Mouse (Mus musculus) embryo, embryonic 11 days (tissue): Measurements from ENCODE around the gene Serpina3i.
"Not testable (repeated sequence)": the region's sequence is repeated elsewhere in the genome, so short reads cannot be mapped to it uniquely, and the experiment has no call there.

Experiments used
- DNase-seq: peaks from one replicate; pipeline ENCODE4 v3.0.0-alpha.2; 2015

Serpina3i gene

GRCm38 (mm10) chr12:104262863-104263262, at the start of gene Serpina3i:
Gene Serpina3i (plus strand): TSS chr12:104263122.
- DNase-seq = no peak

GRCm38 (mm10) chr12:104213689-104214444, 49.1 kb upstream of the Serpina3i start:
- peak; percentile 6 for DNase-seq

- DNase-seq = no peak
Measured at GRCm38 (mm10) chr12:104214445-104214753, 48.5 kb upstream of the Serpina3i start, which contains the start of gene Serpina3f. Gene Serpina3f (plus strand): TSS chr12:104214544.

DNA sequence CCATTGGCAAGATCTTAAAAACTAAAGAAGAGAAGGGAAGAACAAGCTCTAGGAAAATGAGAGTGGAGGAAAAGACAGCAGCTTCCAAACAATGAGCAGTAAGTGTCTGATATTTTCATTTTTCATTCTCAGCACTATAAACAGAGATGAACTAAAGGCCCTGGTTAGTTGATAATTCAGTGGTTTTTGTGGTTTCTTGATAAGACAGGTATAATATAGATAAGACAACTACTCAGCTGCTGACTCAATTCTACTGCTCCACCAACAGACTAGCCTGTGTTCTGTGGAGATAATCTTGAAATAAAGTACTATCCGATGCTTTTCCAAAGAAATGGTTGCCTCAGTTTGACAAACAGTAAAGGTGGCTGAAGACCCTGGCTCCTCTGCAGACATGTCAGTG, 47.7 kb upstream of the Serpina3i start:
- DNase-seq = no peak

GRCm38 (mm10) chr12:104221616-104222015, 41.3 kb upstream of the Serpina3i start:
- no peak for DNase-seq

- DNase-seq = no peak
Measured at GRCm38 (mm10) chr12:104223690-104224089, 39.2 kb upstream of the Serpina3i start.

- no peak for DNase-seq
Measured at GRCm38 (mm10) chr12:104224598-104225300, 38.2 kb upstream of the Serpina3i start.

DNA sequence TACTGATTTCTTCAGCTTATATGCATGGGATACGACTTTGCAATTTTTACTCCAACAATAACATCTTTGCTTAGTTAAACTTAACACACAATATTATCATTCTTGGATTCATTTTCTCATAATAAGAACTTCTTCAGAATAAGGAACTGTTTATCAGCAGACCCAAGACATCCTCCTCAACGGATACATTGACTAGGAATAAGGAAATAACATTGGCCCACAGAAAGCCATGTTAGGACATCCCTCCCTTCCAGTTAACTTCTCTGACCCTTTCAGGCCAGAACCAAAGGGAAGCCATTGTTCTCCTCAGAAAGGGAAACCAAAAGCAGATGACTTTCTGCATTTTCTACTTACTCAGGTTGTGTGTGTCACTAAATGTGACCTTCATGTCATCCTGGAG, 32.2 kb upstream of the Serpina3i start:
- no peak for DNase-seq

GRCm38 (mm10) chr12:104235915-104236314, 27.0 kb upstream of the Serpina3i start, which contains the start of gene Serpina3g:
Gene Serpina3g (plus strand): TSS chr12:104236245.
- DNase-seq = no peak

DNA sequence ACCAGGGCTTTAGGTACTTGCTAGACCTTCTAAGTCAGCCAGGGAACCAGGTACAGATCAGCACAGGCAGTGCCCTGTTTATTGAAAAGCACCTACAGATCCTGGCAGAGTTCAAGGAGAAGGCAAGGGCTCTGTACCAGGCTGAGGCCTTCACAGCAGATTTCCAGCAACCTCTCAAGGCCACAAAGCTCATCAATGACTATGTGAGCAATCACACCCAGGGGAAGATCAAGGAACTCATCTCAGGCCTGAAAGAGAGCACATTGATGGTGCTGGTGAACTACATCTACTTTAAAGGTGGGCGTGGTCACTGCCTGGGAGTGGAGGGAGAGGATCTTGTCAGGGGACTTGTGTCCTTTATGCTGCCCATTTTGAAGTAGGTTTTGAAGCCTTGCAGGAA, 24.9 kb upstream of the Serpina3i start:
- not testable (repeated sequence) for DNase-seq

DNA sequence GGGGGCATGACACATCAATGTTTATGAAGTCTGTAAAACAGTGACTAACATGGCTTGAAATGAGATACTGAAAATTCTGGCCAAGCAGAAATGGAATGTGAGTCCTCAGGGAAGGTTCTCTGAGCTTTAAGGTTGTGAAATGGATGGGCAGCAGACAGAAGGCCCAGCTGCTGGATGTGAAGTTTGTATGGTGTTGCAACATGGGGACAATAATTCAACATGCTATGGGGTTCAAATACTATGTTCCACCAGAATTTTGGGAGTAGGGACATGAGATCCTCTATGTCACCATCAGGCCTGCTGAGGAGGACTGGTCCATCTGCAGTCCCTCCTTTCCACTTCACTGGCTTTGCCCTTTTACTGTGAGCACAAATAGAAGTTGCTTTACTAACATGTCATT, 19.6 kb upstream of the Serpina3i start:
- no peak for DNase-seq

GRCm38 (mm10) chr12:104245092-104245491, 17.8 kb upstream of the Serpina3i start:
- peak; percentile 24 for DNase-seq

GRCm38 (mm10) chr12:104245595-104245994, 17.3 kb upstream of the Serpina3i start:
- DNase-seq = no peak

DNA sequence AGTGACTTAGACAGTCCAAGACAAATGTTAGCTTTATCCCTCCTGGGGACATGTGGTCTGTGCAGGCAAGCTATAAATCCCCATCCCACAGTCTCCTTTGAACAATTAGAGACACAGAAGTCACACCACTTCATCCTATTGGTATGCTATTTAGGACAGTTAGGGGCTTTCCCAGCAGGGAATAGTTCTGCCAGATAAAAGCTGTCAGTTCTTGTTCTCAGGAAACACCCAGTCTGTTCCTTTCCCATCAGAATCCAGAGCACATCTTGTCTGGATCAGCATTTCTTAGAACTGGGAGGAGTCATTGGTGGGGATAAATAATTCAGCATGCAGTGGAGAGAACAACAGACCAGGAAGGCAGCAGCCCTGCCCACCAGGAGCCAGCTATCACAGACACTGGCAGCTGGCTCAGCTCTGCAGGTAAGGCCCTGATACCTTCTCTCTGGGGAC, 15.3 kb upstream of the Serpina3i start:
- DNase-seq = peak; percentile 34

DNA sequence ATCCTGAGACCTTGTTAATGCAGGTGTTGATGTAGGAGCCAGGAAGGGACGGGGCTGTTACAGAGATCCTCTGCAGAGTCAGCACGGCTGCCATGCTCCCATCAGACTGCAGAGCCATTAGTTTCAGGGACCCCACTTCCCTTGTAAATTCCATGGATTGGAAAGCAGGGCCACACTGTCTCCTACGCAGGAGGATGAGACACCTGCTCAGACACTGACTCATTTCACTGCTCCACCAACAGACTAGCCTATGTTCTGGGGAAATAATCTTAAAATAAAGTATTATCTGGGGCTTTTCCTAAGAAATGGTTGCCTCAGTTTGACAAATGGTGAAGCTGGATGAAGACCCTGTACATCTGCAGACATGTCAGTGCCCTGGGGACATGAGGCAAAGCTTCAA, 14.7 kb upstream of the Serpina3i start:
- no peak for DNase-seq

DNA sequence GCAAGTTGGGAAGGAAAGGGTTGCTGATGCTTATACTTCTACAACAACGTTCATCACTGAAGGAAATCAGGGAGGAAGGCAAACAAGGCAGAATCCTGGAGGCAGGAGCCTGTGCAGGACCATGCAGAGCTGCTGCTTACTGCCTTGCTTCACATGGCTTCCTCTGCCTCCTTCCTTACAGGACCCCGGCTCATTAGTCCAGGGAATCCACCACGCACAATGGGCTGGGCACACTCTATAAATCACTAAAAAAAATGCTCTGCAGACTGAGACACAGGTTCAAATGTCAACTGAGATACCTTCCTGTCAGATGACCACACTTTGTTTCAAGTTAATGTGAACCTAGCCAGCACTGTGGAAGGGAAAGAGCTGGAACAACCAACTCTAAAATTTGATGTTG, 1.9 kb upstream of the Serpina3i start:
- no peak for DNase-seq

DNA sequence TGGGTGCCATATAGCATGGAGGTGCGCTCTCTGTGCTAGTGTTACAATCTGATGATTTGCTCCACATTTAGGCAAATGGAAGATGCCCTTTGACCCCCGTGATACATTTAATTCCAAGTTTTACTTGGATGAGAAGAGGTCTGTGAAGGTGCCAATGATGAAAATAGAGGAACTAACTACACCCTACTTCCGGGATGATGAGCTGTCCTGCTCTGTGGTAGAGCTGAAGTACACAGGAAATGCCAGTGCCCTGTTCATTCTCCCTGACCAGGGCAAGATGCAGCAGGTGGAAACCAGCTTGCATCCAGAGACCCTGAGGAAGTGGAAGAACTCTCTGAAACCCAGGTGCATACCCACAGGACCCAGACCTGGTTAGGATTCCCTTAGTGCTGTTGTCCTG, 3.5 kb downstream of the Serpina3i start:
- no peak for DNase-seq

DNA sequence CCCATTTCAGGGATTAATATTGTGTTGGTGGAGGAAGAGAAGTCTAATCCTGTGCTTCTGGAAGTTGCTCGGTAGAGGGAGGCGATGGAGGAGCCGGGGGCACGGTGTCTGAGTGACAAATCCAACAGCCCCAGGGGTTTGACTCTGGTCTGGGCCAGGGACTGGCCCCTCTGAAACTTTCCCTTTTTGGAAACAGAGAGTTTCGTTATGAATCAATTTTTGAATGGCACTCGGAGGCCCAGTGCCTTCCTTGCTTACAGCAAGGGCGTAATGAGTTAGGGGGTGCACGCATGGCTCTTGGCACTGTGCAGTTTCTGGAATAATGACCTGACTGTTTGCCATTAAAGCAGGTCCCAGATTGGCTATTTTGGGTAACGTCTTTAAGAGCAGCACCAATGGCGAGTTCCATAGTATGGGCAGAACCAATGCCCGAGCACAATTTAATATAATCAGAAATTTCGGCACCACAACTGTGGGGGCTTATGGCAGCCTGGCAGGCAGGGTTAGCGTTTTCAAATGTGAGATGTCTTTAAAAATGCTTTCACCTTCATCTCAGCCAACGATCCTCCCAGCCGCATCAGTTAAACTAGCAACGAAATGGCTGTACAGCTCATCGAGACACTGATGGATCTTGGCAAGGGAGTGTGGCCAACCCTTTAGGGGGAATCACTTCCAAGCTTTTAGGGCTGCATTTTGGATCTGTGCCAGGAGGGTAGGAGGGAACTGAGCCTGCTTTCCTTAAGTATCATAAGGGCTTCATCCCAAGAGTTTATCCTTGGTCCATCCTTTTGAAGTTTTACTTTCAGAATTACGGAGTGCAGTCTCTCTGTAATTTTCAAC, 15.5 kb downstream of the Serpina3i start:
- DNase-seq = peak; percentile 3

GRCm38 (mm10) chr12:104279056-104279435, 16.1 kb downstream of the Serpina3i start:
- DNase-seq = peak; percentile 24

DNA sequence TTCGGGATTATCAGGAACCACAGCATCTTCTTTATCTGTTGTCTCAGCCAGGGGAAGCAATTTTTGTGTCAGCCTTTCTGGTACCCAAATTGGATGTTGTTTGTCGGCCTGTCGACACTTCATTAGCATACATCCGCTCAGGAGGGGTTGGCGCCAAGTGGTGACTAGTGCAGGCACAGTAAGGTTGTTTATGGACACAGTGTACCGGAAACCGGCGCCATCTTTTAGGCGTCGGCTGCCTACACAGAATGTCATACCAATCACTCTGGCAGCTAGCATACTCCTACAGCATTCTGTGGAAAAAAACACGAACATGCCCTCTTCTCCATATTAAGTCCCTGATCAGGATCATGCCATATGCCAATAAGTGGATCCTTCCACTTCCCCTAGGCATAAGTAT, 20.5 kb downstream of the Serpina3i start:
- DNase-seq = no peak

- no peak for DNase-seq
Measured at GRCm38 (mm10) chr12:104288336-104288735, 25.4 kb downstream of the Serpina3i start.

DNA sequence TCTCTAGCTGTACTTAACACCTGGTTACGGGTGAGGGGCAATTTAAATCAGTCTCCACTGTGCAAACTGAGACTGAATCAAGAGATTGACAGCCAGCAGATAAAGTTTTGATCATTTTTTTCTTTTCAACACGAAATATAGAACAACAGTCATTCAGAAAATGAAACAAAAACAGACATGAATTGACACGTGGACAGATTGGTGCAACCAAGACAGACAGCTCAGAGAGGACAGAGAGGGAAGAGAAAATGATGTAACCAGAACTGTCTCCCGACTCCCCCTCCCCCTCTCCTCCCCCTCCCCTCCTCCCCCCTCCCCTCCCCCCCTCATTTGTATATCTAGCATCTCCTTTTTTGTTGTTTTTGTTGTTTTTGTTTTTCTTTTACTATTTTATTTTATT, 26.9 kb downstream of the Serpina3i start:
- no peak for DNase-seq

- no peak for DNase-seq
Measured at GRCm38 (mm10) chr12:104293963-104294362, 31.0 kb downstream of the Serpina3i start.
